Mouse (Mus musculus) erythroblast, adult 5-6 weeks (primary cell): ENCODE measurements around the gene Adgrf1. TPM values are rescaled to one million over a fixed set of nuclear protein-coding genes. Genes with fewer than 3 reads are reported as not detected.
"Not testable (repeated sequence)": the region's sequence is repeated elsewhere in the genome, so short reads cannot be mapped to it uniquely, and the experiment has no call there.

ENCODE experiments used
- ATAC-seq: replicated peaks from 2 replicates; pipeline ENCODE4 v1.8.0; 2016; ENCODE audit warnings: moderate number of reproducible peaks, mild to moderate bottlenecking, moderate TSS enrichment, inconsistent platforms; ENCODE audit not compliant: poor library complexity, low FRiP score, severe bottlenecking
- total RNA-seq, 2 experiments: library from RNA; stranded (forward) in 1 of 2; stranded (reverse) in 1 of 2; fragments of 150-400 nt in 1 of 2; fragments of 200-764, 138-1000 nt in 1 of 2; gene quantifications; 2 replicates each; pipeline versions ENCODE4 v1.2.3 to v1.2.4; 2015 to 2017; ENCODE audit warnings: low replicate concordance in 2 of 2

The Adgrf1 gene
- total RNA-seq, 2 experiments from 2014 or later, result not detected

DNA sequence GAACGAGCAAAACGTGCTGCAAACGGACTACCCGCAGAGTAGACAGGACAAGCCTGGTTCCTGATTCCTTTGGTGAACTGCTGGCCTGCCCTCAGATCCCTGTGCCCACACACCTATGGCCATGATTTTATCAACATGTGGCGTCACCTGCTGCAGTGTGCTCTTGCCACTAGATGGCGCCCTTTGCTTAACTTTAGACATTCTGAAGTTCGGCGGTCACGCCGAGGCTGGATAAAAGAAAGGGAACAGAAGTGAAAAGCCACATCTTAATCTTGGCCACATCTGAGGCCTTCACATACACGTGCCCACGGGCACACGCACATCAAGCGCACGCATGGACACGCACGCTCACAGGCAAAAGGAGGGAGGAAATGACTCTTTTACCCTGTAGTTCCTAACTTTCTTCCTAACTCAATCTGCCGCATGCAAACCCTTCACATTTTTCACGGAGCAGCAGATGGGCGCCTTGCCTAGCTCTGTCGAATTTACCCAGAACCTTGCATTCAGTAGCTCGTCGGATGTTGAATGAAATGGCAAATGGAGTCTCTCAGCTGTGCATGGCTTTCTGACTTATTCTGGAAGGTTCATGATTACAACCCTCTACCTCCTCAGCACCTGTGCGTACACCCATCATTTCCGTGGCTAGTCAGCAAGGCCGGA is 4.8 kb upstream of the Adgrf1 start:
- peak; percentile 65; the same call in 1 of the 2 replicates for ATAC-seq

DNA sequence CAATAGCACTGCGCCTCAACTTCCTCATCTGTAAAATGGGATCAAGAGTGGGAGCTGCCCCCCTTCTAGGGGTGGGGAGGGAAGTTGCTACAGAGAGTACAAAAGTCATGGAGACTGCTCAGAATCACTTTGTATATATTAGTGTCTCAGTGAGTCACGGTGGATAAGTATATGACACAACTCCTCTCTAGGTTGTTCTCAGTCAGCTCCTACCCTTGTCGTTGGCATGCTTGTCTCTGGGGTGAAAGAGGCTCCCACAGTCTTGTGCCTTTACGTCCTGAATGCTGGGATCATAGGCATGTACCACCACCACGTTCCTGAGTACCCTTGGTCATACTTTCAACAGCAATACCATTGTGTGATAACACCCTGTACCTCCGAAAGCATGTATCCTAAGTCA is 4.2 kb upstream of the Adgrf1 start:
- ATAC-seq, result no peak

DNA sequence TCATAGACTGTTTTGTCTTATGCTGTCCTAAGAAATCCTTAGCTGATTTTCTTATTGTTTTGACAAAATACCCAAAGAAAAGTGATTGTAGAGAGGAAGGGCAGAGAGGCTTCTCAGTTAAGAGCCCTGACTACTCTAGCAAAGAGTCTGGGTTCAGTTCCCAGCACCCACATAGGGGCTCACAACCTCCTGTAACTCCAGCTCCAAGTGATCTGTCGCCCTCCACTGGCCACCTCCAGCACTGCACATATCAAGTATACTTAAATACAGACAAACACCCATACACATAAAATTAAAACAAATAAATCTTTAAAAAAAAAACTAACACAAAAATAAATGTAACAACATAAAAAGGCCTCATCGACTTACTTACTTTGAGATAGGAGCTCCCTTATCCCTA is 3.5 kb upstream of the Adgrf1 start:
- ATAC-seq, result no peak

DNA sequence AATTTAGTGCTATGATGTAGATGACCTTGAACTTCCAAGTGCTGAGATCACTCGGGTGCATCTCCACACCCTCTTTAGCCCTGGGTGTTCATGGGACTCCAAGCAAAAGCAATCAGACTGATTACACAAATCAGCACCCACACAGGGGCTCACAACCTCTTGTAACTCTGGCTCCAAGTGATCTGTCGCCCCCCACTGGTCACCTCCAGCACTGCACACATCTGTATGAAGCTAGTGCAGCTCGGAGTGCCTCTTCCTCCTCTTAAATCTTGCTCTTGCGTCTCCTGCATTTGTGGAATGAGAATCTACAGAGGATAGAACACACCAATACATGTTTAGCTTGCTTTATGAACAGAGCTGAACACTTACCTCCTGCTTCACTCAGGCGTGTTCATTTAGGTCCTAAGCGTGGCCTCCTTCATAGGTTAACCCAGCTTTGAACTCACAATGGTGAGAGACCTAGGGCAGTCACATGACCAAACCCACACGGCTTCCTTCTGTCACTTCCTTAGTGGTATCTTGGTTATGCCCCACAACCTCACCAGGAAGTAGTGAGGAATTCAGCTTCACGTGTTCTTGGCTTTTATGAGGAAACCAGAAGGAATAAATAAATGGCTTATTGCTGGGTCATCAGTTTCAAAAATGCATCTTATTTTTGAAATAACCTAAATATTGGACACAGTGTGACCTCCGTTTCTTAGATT is 2.9 kb upstream of the Adgrf1 start:
- no peak for ATAC-seq

GRCm38 (mm10) chr17:43276220-43276619 is 6.1 kb downstream of the Adgrf1 start:
- no peak for ATAC-seq

DNA sequence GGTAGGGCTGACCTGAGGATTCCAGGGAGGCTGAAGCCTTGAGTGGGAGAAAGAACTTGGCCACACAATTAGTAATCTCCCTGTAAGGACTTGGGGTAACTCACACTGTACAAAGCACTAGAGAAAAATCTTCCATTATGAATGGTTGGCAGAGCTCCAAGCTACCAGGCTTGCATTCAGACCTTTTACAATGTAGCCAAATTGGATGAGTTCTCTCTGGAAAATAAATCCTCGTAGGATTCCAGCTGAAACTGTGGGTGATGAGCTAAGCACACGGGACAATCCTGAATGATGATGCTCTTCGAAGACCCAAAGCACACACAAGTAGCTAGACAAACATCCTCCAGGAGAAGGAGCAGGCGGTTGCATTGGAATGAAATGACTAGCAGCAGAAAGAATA is 7.1 kb downstream of the Adgrf1 start:
- no peak for ATAC-seq

- ATAC-seq, result no peak
These were observed 9.5 kb downstream of the Adgrf1 start for GRCm38 (mm10) chr17:43279671-43280070.

GRCm38 (mm10) chr17:43282353-43282752 is 12.2 kb downstream of the Adgrf1 start:
- ATAC-seq, result no peak

DNA sequence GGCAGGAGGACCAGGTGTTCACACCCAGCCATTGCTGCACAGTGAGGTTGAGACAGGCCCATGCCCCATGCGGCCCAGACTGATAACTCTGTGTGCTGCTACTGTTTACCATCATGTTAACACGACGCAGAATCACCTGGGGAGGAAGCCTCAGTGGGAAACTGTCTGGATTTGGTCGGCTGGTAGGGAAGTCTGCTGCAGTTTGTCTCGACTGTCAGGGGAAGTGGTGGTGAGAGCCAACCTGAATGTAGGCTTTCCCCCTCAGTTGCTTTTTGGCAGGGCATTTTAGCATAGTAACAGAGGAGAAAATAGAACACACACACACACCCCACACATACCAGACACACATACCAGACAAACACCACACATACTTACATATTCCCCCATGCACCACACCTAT is 12.7 kb downstream of the Adgrf1 start:
- ATAC-seq, result no peak

GRCm38 (mm10) chr17:43299515-43299914 is 29.4 kb downstream of the Adgrf1 start:
- no peak for ATAC-seq

GRCm38 (mm10) chr17:43325986-43326671 is 56.0 kb downstream of the Adgrf1 start:
- no peak for ATAC-seq

DNA sequence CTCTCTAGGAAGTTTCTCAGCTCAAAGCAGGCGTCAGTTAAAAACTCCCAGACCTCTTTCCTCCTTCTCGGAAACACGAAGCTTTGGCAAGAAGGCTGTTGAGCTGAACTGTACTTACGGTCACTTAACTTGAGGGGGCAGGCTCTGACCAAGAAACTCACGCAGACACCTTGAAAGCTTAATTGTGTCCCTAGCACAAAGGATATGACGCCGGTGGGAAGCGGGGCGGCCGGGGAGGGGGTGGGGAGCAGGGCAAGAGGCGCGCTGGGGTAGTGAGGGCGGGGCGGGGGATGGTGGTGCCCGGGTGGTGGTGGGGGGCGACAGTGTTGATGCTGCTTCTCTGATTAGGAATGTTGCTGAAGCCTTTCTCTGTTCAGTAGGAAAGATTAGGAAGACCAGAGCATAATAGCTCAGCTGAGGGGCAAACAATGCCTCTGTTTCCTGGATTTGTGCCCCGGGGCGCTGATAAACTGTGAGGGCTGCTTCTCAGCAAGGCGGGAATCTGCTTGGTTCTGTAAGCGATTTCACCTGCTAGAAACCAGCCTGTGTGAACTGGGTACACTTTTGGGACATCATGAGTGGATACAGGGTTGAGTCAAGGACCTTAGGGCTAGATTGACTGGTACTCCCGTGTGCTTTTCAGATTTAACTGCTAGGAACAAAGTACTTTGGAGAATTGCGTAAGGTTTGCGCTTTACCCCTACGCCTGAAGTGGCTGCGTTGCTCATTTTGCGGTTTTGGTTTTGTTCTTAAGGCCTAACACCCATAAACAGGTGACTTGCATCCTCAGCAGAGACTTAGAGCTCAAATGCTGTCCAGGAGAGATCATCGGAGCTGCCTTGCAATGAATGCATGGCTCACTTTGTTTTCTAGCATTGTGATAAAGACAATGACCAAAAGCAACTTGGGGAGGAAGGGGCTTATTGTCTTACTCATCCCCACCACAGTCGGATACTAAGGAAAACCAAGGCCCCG is 56.9 kb downstream of the Adgrf1 start:
- no peak for ATAC-seq

DNA sequence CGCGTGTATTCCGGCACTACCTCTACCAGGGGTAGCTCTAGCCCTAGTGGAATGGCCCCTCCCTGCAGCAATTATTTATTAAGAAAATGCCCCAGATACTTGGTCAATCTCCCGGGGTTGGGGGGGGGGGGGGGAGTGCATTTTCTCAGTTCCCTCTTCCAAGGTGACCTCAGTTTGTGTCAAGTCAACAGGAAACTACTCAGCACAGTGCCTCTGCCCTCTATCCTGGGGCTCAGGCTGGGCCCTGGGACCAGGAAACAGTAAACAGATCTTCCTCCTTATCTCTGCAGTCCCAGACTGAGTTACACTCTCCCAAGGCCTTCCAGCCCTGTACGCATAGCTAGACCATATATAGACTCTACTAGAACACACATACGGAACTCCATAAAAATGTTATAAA is 57.7 kb downstream of the Adgrf1 start:
- peak; percentile 75 for ATAC-seq

GRCm38 (mm10) chr17:43329216-43329615 is 59.1 kb downstream of the Adgrf1 start:
- ATAC-seq, result peak; percentile 45

- ATAC-seq, result peak; percentile 74
These were observed 59.6 kb downstream of the Adgrf1 start for GRCm38 (mm10) chr17:43329761-43330183.

DNA sequence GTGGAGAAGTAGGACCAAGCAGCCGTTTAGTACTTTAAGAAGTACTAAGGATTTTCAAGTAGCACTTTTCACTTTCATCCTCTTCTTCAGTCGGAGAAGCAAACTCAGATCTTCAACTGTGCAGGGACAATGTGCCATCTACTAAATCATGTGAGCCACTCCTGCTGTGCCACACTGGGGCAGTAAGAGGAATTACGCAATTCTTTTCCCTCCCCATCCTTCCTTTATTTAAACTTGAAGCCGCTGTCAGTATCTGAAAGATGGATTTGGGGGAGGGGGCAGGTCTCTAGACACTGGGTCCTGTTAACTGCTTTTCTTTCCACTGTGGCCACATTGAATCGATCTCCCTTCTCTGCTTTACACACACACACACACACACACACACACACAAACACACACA is 62.6 kb downstream of the Adgrf1 start:
- no peak for ATAC-seq

DNA sequence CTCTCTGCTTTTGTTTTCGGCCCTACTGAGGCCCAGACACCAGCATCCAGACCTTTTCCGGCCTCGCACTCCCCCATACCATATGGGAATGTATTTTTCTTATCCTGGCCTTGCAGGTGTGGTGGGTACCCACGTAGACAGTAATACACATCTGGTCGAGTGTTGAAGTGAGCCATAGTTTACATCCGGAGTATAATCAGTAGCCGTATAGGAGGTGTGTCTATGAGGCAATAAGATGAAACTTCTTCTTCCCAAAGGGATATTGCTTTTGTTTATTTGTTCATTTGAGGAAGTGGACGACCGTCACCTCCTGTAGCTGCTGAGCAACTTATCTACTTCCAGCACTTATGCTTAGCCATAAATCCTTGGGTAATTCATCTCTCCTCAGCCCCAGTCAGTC is 63.9 kb downstream of the Adgrf1 start:
- no peak for ATAC-seq

DNA sequence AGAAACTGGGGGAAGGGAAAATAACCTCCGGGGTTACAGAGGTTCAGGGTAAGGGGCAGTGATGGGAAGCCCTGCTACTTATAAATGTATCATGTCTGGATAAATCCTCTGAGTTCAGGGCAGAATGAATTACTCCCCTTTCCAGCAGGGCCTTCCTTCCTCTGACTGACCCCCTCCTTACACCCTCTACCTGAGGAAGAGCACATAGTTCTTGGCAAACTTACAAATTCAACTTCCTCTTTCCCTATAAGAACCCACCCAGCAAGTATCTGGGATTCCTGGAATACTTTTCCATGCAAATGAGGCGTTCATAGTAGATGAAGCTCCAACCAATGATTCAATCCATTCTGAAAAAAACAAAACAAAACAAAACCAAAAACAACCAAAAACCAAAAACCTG is 67.5 kb downstream of the Adgrf1 start:
- ATAC-seq, result no peak

GRCm38 (mm10) chr17:43338279-43338678 is 68.2 kb downstream of the Adgrf1 start:
- ATAC-seq, result no peak

GRCm38 (mm10) chr17:43346499-43346898 is 76.4 kb downstream of the Adgrf1 start:
- ATAC-seq, result not testable (repeated sequence)
